Mouse (Mus musculus) thymus, adult 2 months (tissue): ENCODE results near the gene Snx3.

Experiments used
- CTCF ChIP-seq: fragments of 200-500 bp; IDR thresholded peaks from 2 replicates; pipeline ENCODE4 v1.5.1; 2012; ENCODE audit warnings: mild to moderate bottlenecking, control low read depth, low read length, moderate library complexity, borderline replicate concordance; ENCODE audit not compliant: control insufficient read depth, poor library complexity, insufficient read depth; ENCODE audit errors: extremely low read depth
- POLR2A ChIP-seq: fragments of 200-500 bp; IDR thresholded peaks from 2 replicates; pipeline ENCODE4 v1.6.1; 2012; ENCODE audit warnings: mild to moderate bottlenecking, low read length, control low read depth, moderate library complexity; ENCODE audit not compliant: control insufficient read depth, poor library complexity, insufficient read depth; ENCODE audit errors: extremely low read depth

- TF ChIP-seq POLR2A (no peak), CTCF (no peak)
Observed at GRCm38 (mm10) chr10:42500611-42501010, 1.2 kb upstream of the Snx3 start.
